Mouse (Mus musculus): Measurements from ENCODE around the gene Tmem182. TPM values are rescaled to one million over a fixed set of nuclear protein-coding genes. Genes with fewer than 3 reads are reported as not detected.

Tmem182 gene
- total RNA-seq, 1 experiment, result not detected

DNA sequence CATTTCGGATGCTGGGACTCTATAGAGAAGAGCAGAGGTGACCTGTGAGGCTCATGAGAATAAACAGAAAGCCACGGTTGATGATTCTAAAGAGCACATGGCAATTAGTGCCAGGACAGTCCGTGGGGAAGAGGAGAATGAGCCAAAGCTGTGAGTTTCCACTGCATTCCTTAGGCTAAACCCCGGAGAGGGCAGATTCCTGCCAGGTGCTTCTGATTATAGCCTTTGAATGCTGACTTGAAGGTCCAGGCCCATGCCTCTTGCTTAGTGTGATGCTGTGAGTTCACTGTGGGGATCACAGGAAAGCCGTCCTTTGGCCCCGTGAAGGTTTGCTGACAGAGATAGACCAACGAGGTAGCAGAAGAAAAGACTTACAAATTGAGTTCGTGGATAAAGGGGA is 19.5 kb downstream of the Tmem182 start:
- Histone ChIP-seq H3K9ac (ENCODE audit: insufficient read depth, low read depth, low read length, poor library complexity, severe bottlenecking) (no peak overlapping the region), H3K9me3 (ENCODE audit: control insufficient read depth, insufficient read depth, low read depth, low read length) (no peaks in the 10 kb centered on the region), H3K4me3 (ENCODE audit: insufficient read depth in 1 of 2, low read depth in 1 of 2, low read length in 2 of 2, poor library complexity in 1 of 2, severe bottlenecking in 1 of 2) (no peak overlapping the region), H3K36me3 (ENCODE audit: control insufficient read depth, insufficient read depth, low read length, poor library complexity, severe bottlenecking) (no peaks in the 10 kb centered on the region; the same call in 1 of the 2 replicates), H3K27ac (ENCODE audit: insufficient read depth, low read depth, low read length, poor library complexity, severe bottlenecking) (no peak overlapping the region), H3K4me1 (ENCODE audit: control insufficient read depth in 2 of 2, insufficient read depth in 2 of 2, low read length in 2 of 2, poor library complexity in 1 of 2) (no peaks in the 10 kb centered on the region)
- TF ChIP-seq HCFC1 (IDR thresholded peaks at IDR 0.05; ENCODE audit: borderline replicate concordance, insufficient read depth, low read length), result no peak
- TF ChIP-seq MAFK (IDR thresholded peaks at IDR 0.05; ENCODE audit: insufficient read depth, low read depth, low read length), result no peak
- TF ChIP-seq ZNF384 (IDR thresholded peaks at IDR 0.05; ENCODE audit: low read depth, low read length), result no peak
- TF ChIP-seq CHD2 (IDR thresholded peaks at IDR 0.05; ENCODE audit: low read depth, low read length), result no peak
- in situ Hi-C loops (cut with MboI; ENCODE audit: low sequenced_read_pairs in 2 of 2, unreplicated experiment in 2 of 2), result no loop called here
- no peak for DNase-seq (ENCODE audit: low read depth, low spot score)

- H3K9me3 ChIP-seq (ENCODE audit: control insufficient read depth, insufficient read depth, low read depth, low read length), result no peaks in the 10 kb centered on the region
- no peaks in the 10 kb centered on the region for H3K36me3 ChIP-seq (ENCODE audit: control insufficient read depth, insufficient read depth, low read length, poor library complexity, severe bottlenecking)
- no peak for DNase-seq (ENCODE audit: low read depth, low spot score)
- in situ Hi-C loops (cut with MboI; ENCODE audit: low sequenced_read_pairs in 2 of 2, unreplicated experiment in 2 of 2), result no loop called here
- no peak overlapping the region for H3K27ac ChIP-seq (ENCODE audit: insufficient read depth, low read depth, low read length, poor library complexity, severe bottlenecking)
- TF ChIP-seq ZNF384 (IDR thresholded peaks at IDR 0.05; ENCODE audit: low read depth, low read length) (no peak), ZC3H11A (IDR thresholded peaks at IDR 0.05; ENCODE audit: borderline replicate concordance, low read depth, low read length) (no peak), MAFK (IDR thresholded peaks at IDR 0.05; ENCODE audit: insufficient read depth, low read depth, low read length) (no peak), CHD2 (IDR thresholded peaks at IDR 0.05; ENCODE audit: low read depth, low read length) (no peak), HCFC1 (IDR thresholded peaks at IDR 0.05; ENCODE audit: borderline replicate concordance, insufficient read depth, low read length) (no peak)
- H3K4me3 ChIP-seq (ENCODE audit: insufficient read depth in 1 of 2, low read depth in 1 of 2, low read length in 2 of 2, poor library complexity in 1 of 2, severe bottlenecking in 1 of 2), result no peak overlapping the region
- no peak overlapping the region for H3K9ac ChIP-seq (ENCODE audit: insufficient read depth, low read depth, low read length, poor library complexity, severe bottlenecking)
- no peaks in the 10 kb centered on the region for H3K4me1 ChIP-seq (ENCODE audit: control insufficient read depth in 2 of 2, insufficient read depth in 2 of 2, low read length in 2 of 2, poor library complexity in 1 of 2)
Observed at GRCm38 (mm10) chr1:40825826-40826225, 20.4 kb downstream of the Tmem182 start.

DNA sequence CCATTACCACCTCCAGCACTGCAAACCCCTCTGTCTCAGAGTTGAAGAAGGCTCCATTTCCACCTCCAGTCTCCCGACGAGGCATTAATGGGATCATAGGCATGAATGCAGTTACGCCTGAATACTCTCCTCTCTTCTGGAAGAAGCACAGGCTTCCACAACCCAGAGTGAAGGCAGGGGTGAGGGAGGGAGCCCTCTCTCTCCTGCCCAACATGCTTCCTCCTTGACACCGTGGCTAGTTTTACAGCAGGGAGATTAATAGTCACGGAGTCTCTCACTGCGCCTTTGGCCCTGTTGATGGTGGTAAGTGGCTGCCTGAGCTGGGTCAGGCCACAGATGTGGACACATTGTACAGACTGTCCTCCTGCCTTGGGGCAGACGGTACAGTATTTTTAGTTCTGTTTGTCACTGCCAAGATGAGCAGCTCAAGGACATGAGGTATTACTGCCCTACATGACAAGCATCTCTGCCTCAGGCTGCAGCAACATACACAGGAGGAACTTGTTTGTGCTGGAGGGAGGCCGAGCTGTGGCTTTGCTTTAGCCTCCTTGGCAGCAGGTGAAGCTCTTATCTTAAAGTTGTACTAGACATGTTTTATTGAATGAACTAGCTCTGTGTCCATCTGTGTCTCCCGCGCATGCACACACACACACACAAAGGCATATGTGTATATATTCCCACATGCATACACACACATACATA is 24.0 kb downstream of the Tmem182 start:
- TF ChIP-seq ZC3H11A (IDR thresholded peaks at IDR 0.05; ENCODE audit: borderline replicate concordance, low read depth, low read length) (no peak), CHD2 (IDR thresholded peaks at IDR 0.05; ENCODE audit: low read depth, low read length) (no peak), HCFC1 (IDR thresholded peaks at IDR 0.05; ENCODE audit: borderline replicate concordance, insufficient read depth, low read length) (no peak), ZNF384 (IDR thresholded peaks at IDR 0.05; ENCODE audit: low read depth, low read length) (no peak), MAFK (IDR thresholded peaks at IDR 0.05; ENCODE audit: insufficient read depth, low read depth, low read length) (no peak)
- Histone ChIP-seq H3K9ac (ENCODE audit: insufficient read depth, low read depth, low read length, poor library complexity, severe bottlenecking) (no peak overlapping the region), H3K9me3 (ENCODE audit: control insufficient read depth, insufficient read depth, low read depth, low read length) (no peaks in the 10 kb centered on the region), H3K27ac (ENCODE audit: insufficient read depth, low read depth, low read length, poor library complexity, severe bottlenecking) (no peak overlapping the region), H3K4me3 (ENCODE audit: insufficient read depth in 1 of 2, low read depth in 1 of 2, low read length in 2 of 2, poor library complexity in 1 of 2, severe bottlenecking in 1 of 2) (no peak overlapping the region), H3K36me3 (ENCODE audit: control insufficient read depth, insufficient read depth, low read length, poor library complexity, severe bottlenecking) (no peaks in the 10 kb centered on the region), H3K4me1 (ENCODE audit: control insufficient read depth in 2 of 2, insufficient read depth in 2 of 2, low read length in 2 of 2, poor library complexity in 1 of 2) (no peaks in the 10 kb centered on the region)
- in situ Hi-C loops (cut with MboI; ENCODE audit: low sequenced_read_pairs in 2 of 2, unreplicated experiment in 2 of 2), result no loop called here
- DNase-seq (ENCODE audit: low read depth, low spot score), result no peak

GRCm38 (mm10) chr1:40830712-40831507 is 25.5 kb downstream of the Tmem182 start:
- TF ChIP-seq ZNF384 (IDR thresholded peaks at IDR 0.05; ENCODE audit: low read depth, low read length), result no peak
- no peak for TF ChIP-seq MAFK (IDR thresholded peaks at IDR 0.05; ENCODE audit: insufficient read depth, low read depth, low read length)
- TF ChIP-seq HCFC1 (IDR thresholded peaks at IDR 0.05; ENCODE audit: borderline replicate concordance, insufficient read depth, low read length), result no peak
- TF ChIP-seq ZC3H11A (IDR thresholded peaks at IDR 0.05; ENCODE audit: borderline replicate concordance, low read depth, low read length), result no peak
- TF ChIP-seq CHD2 (IDR thresholded peaks at IDR 0.05; ENCODE audit: low read depth, low read length), result no peak
- Histone ChIP-seq H3K36me3 (ENCODE audit: control insufficient read depth, insufficient read depth, low read length, poor library complexity, severe bottlenecking) (no peaks in the 10 kb centered on the region), H3K9ac (ENCODE audit: insufficient read depth, low read depth, low read length, poor library complexity, severe bottlenecking) (no peak overlapping the region), H3K27ac (ENCODE audit: insufficient read depth, low read depth, low read length, poor library complexity, severe bottlenecking) (no peak overlapping the region), H3K4me3 (ENCODE audit: insufficient read depth in 1 of 2, low read depth in 1 of 2, low read length in 2 of 2, poor library complexity in 1 of 2, severe bottlenecking in 1 of 2) (no peak overlapping the region), H3K9me3 (ENCODE audit: control insufficient read depth, insufficient read depth, low read depth, low read length) (no peaks in the 10 kb centered on the region), H3K4me1 (ENCODE audit: control insufficient read depth in 2 of 2, insufficient read depth in 2 of 2, low read length in 2 of 2, poor library complexity in 1 of 2) (no peaks in the 10 kb centered on the region)
- in situ Hi-C loops (cut with MboI; ENCODE audit: low sequenced_read_pairs in 2 of 2, unreplicated experiment in 2 of 2), result no loop called here
- DNase-seq (ENCODE audit: low read depth, low spot score), result no peak

Measured in ES-E14 (cell line).